Mouse (Mus musculus) heart, adult 2 months (tissue): Measurements from ENCODE around the gene Smndc1.

ENCODE experiments used
- CTCF ChIP-seq: fragments of 200-600 bp; IDR thresholded peaks from 2 replicates; pipeline ENCODE4 v1.8.1; 2022; ENCODE audit warnings: antibody characterized with exemption, mild to moderate bottlenecking, moderate library complexity
- POLR2A ChIP-seq: fragments of 200-500 bp; IDR thresholded peaks from 2 replicates; pipeline ENCODE4 v1.6.1; 2011; ENCODE audit warnings: mild to moderate bottlenecking, low read depth, low read length, control low read depth; ENCODE audit not compliant: insufficient read depth

DNA sequence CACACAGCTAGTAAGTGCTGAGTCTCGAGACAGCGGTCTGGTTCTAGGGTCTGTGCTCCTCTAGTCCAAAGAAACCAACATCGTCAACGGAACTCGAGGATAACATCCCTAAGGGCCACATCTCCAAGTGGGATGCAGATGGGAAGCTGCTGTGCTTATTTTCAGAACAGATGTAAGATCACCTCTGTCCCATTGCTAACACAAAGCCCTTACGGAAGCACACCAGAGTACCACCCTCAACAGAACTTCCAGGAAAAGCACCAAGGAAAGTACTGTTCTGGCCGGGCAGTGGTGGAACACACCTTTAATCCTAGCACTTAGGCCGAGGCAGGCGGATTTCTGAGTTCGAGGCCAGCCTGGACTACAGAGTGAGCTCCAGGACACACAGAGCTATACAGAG is 12.0 kb downstream of the Smndc1 start:
- TF ChIP-seq CTCF (no peak), POLR2A (no peak)
